Mouse (Mus musculus) cerebellum, adult 2 months (tissue): ENCODE measurements at regions not wholly inside any gene's neighbourhood (a gene's known extent, or its start where the extent isn't known, plus 50 kb on each side); places are given as distances from the start of the nearest gene placed in this dataset.

Experiments used
- DNase-seq, 2 experiments: peaks; one replicate each; pipeline ENCODE4 v3.0.0; 2021
- H3K27ac ChIP-seq: fragments of 200-500 bp; 2 replicates; pipeline ENCODE4 v1.5.1; 2012; ENCODE audit warnings: low read length, control low read depth, inconsistent platforms; ENCODE audit not compliant: insufficient read depth
- H3K27me3 ChIP-seq: fragments of 200-500 bp; 2 replicates; pipeline ENCODE4 v1.6.1; 2012; ENCODE audit warnings: inconsistent platforms, mild to moderate bottlenecking, low read length, moderate library complexity; ENCODE audit not compliant: control insufficient read depth, insufficient read depth
- H3K4me1 ChIP-seq: fragments of 200-500 bp; 2 replicates; pipeline ENCODE4 v1.6.1; 2011; ENCODE audit warnings: low read length; ENCODE audit not compliant: control insufficient read depth, insufficient read depth
- H3K4me3 ChIP-seq: fragments of 200-500 bp; replicated peaks from 2 replicates; pipeline ENCODE3; 2011; ENCODE audit warnings: mild to moderate bottlenecking, low read depth, low read length, control low read depth; ENCODE audit not compliant: insufficient read depth
- CTCF ChIP-seq: fragments of 200-500 bp; IDR thresholded peaks from 2 replicates; pipeline ENCODE4 v1.5.1; 2011; ENCODE audit warnings: low read depth, mild to moderate bottlenecking, control low read depth, low read length, moderate library complexity, borderline replicate concordance; ENCODE audit not compliant: insufficient read depth
- POLR2A ChIP-seq: fragments of 200-500 bp; IDR thresholded peaks from 2 replicates; pipeline ENCODE4 v1.6.1; 2011; ENCODE audit warnings: low read length, control low read depth, borderline replicate concordance; ENCODE audit not compliant: insufficient read depth
- WGBS: fragments of 180-500 bp; shearing (Covaris S2); methylation state at CpG from one replicate; pipeline ENCODE4 v1.1.7; 2018; 5-methylcytosine and 5-hydroxymethylcytosine counted together

DNA sequence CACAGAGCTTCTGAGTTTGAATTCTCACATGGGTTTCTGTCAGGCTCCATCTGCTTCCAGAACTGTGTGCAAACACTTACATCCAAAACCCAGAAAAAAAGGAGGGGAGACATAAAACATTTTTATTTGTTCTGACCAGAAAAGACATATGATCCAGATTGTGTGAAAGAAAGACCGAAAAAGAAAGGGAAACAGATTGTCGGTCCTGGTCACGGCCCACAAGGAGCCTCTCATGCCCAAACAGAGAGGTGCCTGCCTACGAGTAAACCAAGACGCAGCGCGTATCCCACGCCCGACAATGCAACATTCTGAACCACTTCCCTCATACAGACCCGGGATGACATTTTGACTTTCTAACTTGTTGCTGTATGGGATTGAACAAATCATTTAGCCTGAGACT, 65.3 kb upstream of the Rgma start:
- Histone ChIP-seq H3K4me3 (no peak overlapping the region), H3K4me1 (no peaks in the 10 kb centered on the region), H3K27me3 (no peaks in the 10 kb centered on the region), H3K27ac (no peak overlapping the region)
- WGBS, result 98% methylated on average over 10 of the region's 10 CpGs
- DNase-seq, result no peak
- TF ChIP-seq POLR2A (no peak), CTCF (no peak)

GRCm38 (mm10) chr7:73310581-73311136, 64.7 kb upstream of the Rgma start:
- Histone ChIP-seq H3K4me3 (no peak overlapping the region), H3K27ac (no peak overlapping the region), H3K27me3 (no peaks in the 10 kb centered on the region), H3K4me1 (no peaks in the 10 kb centered on the region)
- WGBS, result 96% methylated on average over 15 of the region's 15 CpGs
- DNase-seq, result no peak
- TF ChIP-seq CTCF, result no peak
- no peak for TF ChIP-seq POLR2A

DNA sequence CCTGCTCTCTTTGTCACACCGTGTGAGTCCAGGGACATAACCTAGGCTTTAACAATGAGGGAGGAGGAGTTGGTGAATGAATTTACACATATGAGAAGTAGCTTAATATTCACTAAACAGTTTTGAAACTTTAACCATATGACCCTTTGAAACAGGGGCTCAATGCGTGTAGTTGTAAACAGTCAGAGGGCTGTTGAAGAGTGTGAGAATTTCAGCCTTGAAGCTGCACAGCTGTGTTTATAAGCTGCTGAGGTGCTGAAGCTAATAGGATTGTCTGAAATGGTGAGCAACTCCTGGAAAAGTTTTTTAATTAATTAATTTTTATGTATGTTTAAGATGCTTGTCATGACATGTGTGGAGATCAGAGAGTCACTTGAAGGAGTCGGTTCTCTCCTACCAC, 59.8 kb upstream of the Rgma start:
- H3K27ac ChIP-seq, result no peak overlapping the region
- no peak for DNase-seq
- no peaks in the 10 kb centered on the region for H3K4me1 ChIP-seq
- TF ChIP-seq CTCF (no peak), POLR2A (no peak)
- 90% methylated on average over 3 of the region's 3 CpGs for WGBS
- no peak overlapping the region for H3K4me3 ChIP-seq
- H3K27me3 ChIP-seq, result no peaks in the 10 kb centered on the region

- DNase-seq, result no peak
- 96% methylated on average over 4 of the region's 4 CpGs for WGBS
- Histone ChIP-seq H3K27me3 (no peaks in the 10 kb centered on the region), H3K27ac (no peak overlapping the region), H3K4me1 (no peaks in the 10 kb centered on the region), H3K4me3 (no peak overlapping the region)
- TF ChIP-seq POLR2A (no peak), CTCF (no peak)
These were observed 57.7 kb upstream of the Rgma start for GRCm38 (mm10) chr7:73317574-73317973.

DNA sequence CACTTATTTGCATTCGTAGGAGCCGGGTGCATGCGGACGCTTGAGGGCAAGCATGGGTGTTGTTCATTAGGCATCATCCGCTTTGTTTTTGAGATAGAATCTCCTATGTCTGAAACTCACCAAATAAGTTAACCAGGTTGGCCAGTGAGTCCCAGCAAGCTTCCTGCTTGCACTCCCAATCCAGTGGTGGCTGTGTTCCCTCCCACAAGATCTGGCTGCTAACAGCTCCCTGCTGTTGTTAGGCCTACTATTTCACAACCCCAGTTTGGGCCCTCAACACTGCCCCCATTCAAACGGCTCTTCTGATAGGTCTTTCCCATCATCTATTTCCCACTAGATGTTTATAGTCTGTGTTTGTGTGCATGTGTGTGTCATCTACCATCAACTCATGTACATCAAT, 56.3 kb upstream of the Rgma start:
- Histone ChIP-seq H3K4me1 (no peaks in the 10 kb centered on the region), H3K27me3 (no peaks in the 10 kb centered on the region), H3K4me3 (no peak overlapping the region), H3K27ac (no peak overlapping the region)
- TF ChIP-seq POLR2A (no peak), CTCF (no peak)
- WGBS, result 98% methylated on average over 6 of the region's 6 CpGs
- DNase-seq, result no peak

- WGBS, result 46% methylated on average over 7 of the region's 7 CpGs
- no peak overlapping the region for H3K27ac ChIP-seq
- no peaks in the 10 kb centered on the region for H3K27me3 ChIP-seq
- no peak overlapping the region for H3K4me3 ChIP-seq
- H3K4me1 ChIP-seq, result no peaks in the 10 kb centered on the region
- no peak for TF ChIP-seq POLR2A
- no peak for TF ChIP-seq CTCF
- no peak for DNase-seq
These were observed 55.3 kb upstream of the Rgma start for GRCm38 (mm10) chr7:73319994-73320393.

- H3K27me3 ChIP-seq, result no peaks in the 10 kb centered on the region
- no peak overlapping the region for H3K4me3 ChIP-seq
- TF ChIP-seq POLR2A (no peak), CTCF (no peak)
- 84% methylated on average over 8 of the region's 8 CpGs for WGBS
- no peak for DNase-seq
- H3K27ac ChIP-seq, result no peak overlapping the region
- H3K4me1 ChIP-seq, result no peaks in the 10 kb centered on the region
These were observed 52.7 kb upstream of the Rgma start for GRCm38 (mm10) chr7:73322466-73323151.

DNA sequence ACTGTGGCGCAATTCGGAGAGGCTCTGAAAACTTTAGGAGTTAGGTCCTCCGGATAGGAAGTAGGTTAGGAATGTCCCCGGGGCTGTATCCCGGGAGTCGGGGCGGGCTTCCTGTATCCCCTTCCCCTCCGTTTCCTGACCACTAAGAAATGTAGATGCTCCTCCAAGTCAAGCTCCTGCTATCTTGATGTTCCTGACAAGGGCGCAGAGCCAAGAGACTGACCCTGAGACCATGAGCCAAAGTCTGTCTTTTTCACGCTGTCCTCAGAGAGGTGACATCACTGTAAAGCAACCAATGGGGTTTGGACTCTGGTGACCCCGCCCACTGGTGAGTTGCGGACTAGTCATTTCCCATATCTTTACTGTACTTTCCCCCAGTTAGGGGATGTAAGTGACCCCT, 51.8 kb upstream of the Rgma start:
- H3K4me3 ChIP-seq, result no peak overlapping the region
- no peak overlapping the region for H3K27ac ChIP-seq
- DNase-seq, result no peak
- no peaks in the 10 kb centered on the region for H3K27me3 ChIP-seq
- H3K4me1 ChIP-seq, result no peaks in the 10 kb centered on the region; the same call in 1 of the 2 replicates
- whole genome bisulfite sequencing, result 65% methylated on average over 12 of the region's 12 CpGs
- no peak for TF ChIP-seq POLR2A
- TF ChIP-seq CTCF, result no peak

DNA sequence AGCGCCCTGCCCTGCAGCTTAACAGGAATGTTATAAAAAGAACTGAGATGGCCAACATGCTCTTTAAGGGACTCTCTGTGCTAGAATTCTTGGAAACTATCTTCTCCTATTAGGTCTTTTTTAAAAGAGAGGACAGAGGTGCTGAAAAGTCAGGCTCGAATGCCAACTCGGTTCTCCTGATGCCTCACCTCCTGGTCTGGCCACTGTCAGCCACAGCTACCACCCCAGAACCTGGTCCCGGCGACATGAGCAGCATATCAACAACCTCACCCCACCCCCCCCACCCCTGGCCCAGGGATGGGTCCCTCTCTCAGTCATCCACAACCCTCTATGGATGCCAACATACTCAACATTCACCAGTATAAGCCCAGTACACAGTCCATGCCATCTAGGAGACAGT, 49.8 kb upstream of the Rgma start:
- no peak overlapping the region for H3K4me3 ChIP-seq
- H3K27ac ChIP-seq, result no peak overlapping the region
- no peak for TF ChIP-seq CTCF
- no peak for TF ChIP-seq POLR2A
- 90% methylated on average over 5 of the region's 5 CpGs for WGBS
- H3K4me1 ChIP-seq, result no peaks in the 10 kb centered on the region; the same call in 1 of the 2 replicates
- no peak for DNase-seq
- no peaks in the 10 kb centered on the region for H3K27me3 ChIP-seq
